Mouse (Mus musculus): ENCODE results near the gene Macrod1.

- no peak for TF ChIP-seq POLR2AphosphoS5 (IDR thresholded peaks at IDR 0.05; ENCODE audit: insufficient replicate concordance, low read depth, low read length)
- no peak for TF ChIP-seq CTCF (IDR thresholded peaks at IDR 0.05; ENCODE audit: low read depth, low read length)
- no peak for TF ChIP-seq TAL1 (conservative IDR thresholded peaks at IDR 0.05; ENCODE audit: low read depth, low read length)
- TF ChIP-seq GATA2 (IDR thresholded peaks at IDR 0.05; ENCODE audit: borderline replicate concordance, low read depth, low read length) = no peak
- TF ChIP-seq GATA1 (IDR thresholded peaks at IDR 0.05; ENCODE audit: borderline replicate concordance, low read length) = no peak
Observed at GRCm38 (mm10) chr19:7142207-7142915, 85.8 kb downstream of the Macrod1 start.
